Mouse (Mus musculus) kidney, postnatal 36 days (tissue): ENCODE results near the gene Hinfp.
"Not testable (repeated sequence)": the region's sequence is repeated elsewhere in the genome, so short reads cannot be mapped to it uniquely, and the experiment has no call there.

Experiments
- DNase-seq, 2 experiments: peaks; one replicate each; pipeline ENCODE4 v3.0.0; 2021 to 2022; ENCODE audit warnings: mixed read lengths in 2 of 2

Hinfp gene

DNA sequence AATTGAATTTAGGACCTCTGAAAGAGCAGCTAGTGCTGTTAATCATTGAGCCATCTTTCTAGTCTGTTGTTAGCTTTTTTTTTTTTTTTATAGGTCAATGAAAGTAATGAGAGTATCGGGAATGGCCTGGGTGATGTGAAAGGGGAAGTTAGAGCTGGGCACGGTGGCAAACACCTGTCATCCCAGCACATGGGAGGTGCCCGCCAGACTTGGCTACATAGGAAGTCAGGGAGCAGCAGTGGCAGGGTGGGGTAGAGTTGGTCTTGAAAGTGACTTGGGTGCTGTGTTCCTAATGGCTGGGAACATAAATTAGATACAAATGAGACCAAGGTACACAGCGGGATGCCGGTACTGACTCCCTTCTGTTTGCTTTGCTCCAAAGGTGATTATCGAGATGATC, 25.3 kb upstream of the Hinfp start:
- no peak for DNase-seq

DNA sequence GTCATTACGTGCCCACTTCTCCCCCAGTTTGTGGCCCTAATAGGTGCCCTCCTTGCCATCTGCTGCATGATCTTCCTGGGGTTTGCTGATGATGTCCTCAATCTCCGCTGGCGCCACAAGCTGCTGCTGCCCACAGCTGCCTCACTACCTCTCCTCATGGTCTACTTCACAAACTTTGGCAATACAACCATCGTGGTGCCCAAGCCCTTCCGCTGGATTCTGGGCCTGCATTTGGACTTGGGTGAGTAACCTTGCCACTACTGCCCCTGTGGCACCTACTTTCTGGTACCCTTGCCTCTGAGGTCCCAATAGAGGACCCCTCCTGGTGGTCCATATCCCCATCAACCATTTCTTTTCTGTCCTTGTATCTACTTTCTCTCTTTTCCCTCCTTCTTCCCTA, 22.5 kb upstream of the Hinfp start:
- DNase-seq, result no peak

DNA sequence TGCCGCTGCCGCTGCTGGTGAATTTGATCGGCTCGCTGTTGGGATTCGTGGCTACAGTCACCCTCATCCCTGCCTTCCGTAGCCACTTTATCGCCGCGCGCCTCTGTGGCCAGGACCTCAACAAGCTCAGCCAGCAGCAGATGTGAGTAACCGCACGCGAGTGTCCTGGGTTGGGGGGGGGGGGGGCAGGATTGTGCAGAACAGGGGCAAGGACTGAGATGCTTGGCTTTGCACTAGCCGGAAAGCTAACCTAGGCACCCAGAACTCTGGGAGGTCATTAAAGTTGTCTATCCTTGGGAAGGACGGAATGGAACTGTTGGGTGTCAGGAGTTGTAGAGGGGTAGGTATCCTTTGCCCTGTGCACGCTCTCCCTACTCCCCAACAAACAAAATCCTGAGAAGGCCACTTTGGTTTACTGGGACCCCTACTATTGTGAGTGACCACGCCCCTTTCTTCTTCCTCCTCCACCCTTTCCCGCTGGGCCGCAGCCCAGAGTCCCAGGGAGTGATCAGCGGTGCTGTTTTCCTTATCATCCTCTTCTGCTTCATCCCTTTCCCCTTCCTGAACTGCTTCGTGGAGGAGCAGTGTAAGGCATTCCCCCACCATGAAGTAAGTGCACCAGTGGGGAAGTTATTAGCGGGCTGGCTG, 21.7 kb upstream of the Hinfp start:
- DNase-seq, result peak in 1 of 2 experiments; percentile 57

DNA sequence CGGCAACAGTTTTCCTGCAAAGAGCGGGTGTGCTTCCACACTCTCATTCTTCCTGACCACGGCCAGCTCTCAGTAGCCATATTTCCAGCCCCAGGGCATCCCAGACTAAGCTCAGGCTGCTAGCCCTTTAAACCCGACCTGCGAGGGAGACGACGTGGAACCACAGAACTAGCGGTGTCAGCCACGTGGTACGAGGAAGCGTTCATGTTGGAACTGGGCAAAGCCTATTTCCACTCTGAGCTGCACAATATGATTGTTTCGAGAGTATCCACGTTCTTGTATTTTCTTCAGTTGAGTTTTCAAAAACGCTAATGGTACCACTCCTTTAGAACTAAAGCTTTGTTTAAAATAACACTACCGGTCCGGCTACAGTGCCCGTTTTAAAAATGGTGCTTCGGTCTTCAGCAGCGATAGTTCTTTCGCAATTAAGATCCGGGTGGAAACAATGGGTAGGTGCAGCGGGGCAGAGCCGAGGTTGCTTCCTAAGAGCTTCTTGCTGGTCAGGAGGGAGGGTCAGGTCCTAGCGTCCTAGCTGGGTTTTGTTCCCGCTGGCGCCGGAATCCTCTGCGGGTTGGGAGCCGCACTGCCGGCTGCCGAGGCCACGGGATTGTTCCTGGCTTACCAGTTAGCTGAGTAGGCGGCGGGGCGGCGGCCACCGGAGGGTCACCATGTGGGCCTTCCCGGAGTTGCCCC, 21.0 kb upstream of the Hinfp start:
- DNase-seq, result peak; percentile 90 to 95

DNA sequence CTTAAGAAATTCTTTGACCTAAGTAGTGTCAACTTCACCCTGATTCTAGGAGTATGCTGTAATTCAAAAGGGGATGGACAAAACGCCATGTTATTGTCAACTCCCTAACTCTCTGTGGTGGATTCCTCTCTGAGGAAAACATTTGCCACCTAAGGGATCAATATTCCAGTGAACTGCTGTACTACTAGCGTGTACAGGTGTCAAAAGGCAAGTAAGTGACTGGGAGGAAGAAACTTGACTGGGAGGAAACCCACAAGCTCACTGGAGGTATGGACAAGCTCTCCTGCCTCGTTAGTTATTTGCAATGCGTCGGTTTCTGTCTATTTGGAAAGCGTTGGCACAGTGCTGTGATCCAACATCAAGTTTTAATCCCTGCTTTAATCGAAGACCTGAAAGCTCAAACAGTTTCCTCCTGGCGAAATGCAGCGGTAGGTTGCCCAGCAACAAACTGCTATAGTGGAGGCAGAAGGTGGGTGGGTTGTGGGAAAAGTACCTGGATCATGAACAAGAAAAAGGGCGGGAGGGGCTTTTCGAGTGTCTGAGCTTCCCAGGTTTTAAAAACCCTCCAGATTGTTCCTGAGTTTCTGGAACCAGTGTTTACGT, 20.4 kb upstream of the Hinfp start, which contains the start of gene Dpagt1:
Gene Dpagt1, plus strand, starts transcription at position 252 of the 603 bp plus-strand sequence.
- DNase-seq, result no peak

DNA sequence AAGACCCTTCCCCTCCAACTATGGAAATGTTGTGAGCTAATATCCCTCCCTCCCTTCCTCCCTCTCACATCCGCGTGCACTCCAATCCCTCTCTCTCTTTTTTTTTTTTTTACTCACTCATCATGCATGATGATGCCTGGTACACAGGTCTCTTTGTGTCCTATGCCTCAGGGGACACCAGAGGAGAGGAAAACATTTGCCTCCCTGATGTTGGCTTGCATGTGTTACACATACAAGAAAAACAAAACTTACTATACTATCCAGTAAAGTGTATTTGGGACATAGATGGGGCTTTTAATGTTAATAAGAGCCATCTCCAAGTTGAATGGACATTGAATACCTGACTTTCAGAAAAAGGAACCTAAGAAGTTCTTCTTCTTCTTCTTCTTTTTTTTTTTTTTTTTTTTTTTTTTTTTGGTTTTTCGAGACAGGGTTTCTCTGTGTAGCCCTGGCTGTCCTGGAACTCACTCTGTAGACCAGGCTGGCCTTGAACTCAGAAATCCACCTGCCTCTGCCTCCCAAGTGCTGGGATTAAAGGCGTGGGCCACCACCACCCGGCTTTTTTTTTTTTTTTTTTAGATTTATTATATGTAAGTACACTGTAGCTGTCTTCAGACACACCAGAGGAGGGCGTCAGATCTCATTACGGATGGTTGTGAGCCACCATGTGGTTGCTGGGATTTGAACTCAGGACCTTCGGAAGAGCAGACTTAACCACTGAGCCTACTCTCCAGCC, 19.7 kb upstream of the Hinfp start:
- not testable (repeated sequence) for DNase-seq

DNA sequence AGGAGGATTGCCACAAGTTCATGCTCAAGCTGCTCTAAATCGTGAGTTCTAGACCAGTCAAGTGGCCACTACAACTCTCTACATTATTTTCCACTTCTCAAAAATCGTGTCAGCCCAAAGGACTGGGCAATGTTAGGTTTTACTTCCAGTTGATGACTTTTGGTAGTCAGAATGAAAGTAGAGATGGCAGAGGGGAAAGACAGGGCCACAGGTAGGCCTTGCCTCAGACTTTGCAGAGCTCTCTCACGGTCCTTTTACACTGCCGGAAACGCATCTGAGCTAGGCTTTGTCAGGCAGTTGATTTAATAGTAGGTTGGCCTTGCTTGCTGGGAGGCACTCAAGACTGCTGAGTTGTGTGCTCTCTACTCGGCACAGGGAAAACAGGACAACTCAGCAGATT, 18.7 kb upstream of the Hinfp start:
- DNase-seq, result no peak

DNA sequence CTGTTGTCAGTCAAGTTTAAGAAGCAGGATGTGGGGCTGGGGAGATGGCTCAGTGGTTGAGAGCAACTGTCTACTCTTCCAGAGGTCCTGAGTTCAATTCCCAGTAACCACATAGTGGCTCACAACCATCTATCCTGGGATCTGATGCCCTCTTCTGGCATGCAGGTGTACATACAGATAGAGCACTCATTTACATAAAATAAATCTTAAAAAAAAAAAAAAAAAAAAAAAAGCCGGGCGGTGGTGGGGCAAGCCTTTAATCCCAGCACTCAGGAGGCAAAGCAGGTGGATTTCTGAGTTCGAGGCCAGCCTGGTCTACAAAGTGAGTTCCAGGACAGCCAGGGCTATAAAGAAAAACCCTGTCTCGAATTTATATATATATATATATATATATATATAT, 18.2 kb upstream of the Hinfp start:
- DNase-seq, result not testable (repeated sequence)

DNA sequence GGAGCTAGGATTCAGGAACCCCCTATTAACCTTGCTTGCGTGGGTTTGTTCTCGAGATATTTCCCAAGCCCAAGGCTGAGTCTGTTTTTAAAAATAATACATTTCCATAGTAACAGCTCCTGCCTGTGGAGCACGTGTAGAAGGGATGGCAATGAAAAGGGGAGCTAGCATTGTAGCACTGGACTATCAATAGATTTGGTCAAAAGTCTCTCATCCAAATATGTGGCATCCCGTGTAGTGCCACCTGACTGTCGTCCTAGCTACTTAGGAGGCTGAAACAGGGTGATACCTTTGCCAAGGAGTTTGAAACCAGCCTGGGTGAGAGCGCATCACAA, 15.3 kb upstream of the Hinfp start:
- no peak for DNase-seq

DNA sequence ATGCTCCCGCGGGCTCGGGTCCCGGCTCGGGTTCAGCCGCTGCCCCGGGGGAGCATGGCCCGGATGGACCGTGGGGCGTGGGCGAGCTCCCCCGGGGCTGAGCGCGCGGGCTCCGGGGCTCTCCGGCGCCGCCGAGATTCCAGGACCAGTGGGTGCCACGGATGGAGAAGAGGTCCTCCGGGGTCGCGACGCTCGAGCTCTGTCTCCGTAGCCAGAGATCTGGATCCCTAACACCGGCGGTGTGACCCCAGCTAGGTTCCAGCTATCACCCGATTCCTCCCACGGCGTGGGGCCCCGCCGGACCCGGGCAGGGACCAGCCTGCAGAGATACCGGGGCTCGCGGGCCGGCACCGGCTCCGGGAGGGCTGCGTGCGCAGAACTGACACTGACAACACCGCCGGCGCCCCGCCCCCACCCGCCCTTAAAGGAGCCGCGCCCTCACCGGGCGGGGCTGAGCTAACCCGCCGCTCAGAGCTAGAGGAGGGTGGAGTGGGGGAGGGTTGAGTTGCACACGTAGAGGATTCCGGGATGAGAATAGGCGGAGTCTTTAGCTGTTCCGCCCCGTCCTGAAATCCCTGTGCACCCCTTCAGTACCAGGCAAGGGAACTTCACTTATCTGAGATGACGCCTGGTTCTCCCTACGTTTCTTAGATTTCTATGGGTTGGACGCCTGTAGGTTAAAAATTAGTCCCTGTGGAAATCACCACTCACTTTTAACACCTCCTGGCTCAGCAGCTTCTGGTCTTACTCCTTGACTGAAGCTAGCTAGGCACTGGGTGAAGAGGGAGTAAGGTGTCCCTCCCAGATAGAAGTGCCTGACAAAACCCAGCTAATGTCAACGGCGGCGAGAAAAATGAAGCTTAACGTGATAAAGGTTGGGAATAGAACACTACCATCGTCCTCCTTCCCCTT, 14.7 kb upstream of the Hinfp start, which contains the start of gene C2cd2l:
Gene C2cd2l, minus strand, starts transcription at position 399 of the 912 bp plus-strand sequence.
- DNase-seq, result peak; percentile 96 to 97

DNA sequence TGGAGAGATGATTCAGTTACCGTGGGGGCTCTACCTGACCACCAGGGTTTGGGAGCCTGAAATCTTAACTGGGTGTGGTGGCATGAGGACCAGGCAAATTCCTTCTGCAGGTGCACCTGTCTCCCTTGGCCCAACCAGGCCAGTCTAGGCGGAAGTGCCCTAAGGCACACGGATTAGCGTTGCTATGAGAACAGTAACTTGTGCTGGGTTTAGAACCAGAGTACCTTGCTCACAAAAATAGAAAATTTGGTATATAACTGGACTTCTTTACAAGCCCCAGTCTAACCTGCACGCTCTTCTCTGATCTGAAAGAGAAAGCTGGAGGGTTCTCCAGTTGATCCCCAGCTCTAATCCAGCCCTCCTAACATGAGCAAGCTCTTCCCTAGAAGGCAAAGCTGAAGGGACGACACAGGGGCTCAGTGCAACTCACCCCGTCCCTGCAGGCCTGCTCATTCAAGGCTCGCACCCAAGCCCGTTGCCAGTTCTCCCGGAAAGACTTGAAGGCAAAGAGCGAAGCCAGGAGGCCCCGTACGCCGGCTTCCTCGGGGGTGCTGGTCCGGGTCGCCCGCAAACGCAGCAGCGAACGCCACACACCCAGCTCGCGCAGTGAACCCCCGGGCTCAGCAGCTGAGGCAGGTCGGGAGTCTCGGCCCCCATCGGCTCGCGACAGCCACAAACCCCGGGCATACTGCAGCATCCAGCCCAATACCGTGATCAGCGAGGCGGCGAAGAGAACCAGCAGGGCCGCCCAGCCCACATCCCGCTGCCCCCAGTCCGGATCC, 13.8 kb upstream of the Hinfp start:
- peak in 1 of 2 experiments; percentile 52 for DNase-seq

DNA sequence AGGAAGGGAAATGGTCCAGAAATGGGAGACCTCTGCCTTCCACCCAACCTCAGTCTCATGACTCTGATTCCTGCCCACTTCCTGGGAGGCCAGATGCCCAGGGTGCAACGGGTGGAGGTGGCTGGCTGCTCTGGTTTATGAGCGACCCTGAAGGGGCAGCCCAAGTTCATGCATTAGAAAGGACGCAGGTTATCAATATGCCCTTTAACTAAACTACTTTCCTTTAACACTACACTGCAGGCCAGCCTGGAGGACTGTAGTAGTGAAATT, 13.3 kb upstream of the Hinfp start:
- DNase-seq, result peak; percentile 70 to 74

DNA sequence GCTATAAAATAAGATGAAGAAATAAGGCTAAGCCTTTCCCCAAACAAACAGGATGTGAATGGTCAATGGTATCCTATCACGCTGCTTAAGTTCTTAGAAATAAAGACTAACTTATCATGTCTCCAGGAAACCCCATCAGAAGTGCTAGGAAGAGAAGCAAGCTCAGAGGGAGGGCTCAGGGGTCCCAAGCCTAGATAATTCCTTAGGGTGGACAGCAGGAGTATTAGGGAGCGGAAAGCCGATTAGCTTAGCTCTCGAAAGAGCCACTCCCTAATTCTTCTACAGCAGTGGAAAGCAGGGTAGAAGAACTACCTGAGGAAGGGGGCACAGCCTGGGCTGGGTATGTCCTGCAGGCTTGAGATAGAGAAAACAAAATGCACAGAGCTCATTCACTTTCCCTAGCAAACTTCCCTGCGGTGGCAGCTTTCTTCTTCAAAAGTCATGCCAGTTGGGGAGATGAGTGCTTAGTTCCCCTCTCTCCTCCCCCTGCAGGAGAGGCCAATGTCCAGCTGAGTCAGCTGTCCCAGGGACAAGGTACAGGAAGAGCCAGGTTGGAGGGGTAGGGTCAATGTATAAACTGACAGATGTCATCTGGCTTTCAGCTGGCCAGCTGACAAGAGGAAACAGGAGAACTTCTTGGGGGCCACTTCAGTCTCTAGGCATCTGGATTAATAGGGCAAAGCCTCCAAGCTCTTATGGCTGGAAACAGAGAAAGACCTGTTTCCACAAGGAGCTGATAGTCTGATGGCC, 12.8 kb upstream of the Hinfp start:
- DNase-seq, result peak; percentile 79 to 83

DNA sequence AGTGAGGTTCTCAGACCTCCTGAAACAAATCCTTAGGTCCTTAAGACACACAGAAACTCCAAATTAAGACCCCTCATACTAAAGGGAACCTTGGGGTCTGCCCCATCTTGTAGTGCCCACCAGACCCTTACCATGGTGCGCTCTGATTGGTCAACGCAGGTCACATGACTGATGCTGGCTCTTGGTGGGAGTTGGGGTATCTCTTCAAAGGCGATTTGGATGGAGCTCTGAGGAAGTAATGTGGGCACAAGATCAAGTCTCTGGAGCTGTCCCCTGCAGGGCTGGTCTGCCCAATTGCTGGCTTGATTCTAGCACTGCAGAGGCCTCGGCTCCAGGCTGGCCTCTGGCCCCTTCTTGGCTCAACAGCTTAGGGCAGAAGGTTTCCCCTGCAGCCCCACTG, 12.0 kb upstream of the Hinfp start:
- peak in 1 of 2 experiments; percentile 36 for DNase-seq

DNA sequence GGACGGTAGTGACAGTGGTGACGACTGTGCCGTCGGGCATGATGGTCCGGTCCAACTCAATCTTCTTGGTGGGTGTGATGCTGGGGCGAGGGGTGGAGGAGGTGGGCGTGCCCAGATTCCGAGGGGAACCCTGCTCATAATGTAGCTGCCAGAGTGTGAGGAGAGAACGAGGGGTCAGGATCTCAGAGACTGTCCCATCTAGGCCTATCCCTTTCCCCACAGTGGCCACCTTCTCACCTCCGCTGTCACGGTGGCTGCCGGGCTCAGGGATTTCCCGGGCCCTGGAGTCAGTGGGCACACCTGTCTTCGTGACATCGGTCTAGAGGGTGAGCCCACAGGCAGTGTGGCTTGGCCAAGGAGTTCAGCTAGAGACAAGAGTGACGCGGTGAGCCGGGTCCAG, 9.4 kb upstream of the Hinfp start:
- DNase-seq, result no peak

DNA sequence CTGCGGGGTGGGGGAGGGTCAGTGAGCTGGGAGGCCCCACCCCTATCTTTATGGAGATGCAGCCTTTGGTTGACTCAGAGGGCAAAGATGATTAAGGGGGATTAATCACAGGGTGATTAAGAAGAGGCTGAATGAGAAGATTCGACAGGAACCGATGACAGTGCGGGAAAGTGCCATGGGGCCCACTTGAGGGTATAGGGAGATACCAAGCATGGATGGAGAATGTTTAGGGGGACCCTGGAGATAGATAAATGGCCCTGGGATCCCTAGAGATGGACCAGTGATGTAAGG, 8.7 kb upstream of the Hinfp start:
- DNase-seq, result no peak

DNA sequence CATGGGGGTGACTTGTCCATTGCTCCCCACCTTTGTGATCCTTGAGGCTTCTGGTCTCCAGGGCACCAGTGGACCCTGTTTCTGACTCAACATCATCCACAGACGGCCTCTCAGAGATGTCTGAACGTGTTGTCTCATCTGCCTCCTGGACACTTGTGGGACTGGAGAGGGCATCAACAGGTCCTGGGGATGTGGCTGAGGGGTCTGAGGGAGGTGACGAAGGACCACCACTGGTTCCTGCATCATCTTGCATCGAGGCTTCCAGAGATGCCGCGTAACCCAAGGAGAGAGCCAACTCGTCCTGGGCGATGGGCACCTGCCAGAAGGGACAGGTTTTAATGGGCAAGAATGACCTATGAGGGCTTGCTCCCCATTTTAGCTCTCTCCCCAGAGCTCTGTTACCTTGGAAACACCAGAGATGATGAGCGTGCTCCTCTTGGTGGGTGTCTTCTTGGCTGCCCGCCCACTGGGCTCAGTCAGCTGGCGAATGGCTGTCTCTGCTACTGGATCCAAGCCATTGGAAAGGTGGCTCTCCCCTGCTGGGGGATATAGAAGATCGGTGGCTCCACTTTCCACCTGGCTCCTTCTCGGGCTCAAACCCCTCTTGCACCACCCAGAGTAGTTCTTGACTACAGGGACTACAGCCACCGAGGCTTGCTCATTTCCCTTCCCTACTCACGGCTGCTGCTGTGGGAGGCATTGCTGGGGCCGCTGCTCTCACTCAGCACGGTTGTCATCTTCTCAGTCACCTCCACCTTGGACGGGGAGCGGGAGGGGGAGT, 8.2 kb upstream of the Hinfp start:
- no peak for DNase-seq

DNA sequence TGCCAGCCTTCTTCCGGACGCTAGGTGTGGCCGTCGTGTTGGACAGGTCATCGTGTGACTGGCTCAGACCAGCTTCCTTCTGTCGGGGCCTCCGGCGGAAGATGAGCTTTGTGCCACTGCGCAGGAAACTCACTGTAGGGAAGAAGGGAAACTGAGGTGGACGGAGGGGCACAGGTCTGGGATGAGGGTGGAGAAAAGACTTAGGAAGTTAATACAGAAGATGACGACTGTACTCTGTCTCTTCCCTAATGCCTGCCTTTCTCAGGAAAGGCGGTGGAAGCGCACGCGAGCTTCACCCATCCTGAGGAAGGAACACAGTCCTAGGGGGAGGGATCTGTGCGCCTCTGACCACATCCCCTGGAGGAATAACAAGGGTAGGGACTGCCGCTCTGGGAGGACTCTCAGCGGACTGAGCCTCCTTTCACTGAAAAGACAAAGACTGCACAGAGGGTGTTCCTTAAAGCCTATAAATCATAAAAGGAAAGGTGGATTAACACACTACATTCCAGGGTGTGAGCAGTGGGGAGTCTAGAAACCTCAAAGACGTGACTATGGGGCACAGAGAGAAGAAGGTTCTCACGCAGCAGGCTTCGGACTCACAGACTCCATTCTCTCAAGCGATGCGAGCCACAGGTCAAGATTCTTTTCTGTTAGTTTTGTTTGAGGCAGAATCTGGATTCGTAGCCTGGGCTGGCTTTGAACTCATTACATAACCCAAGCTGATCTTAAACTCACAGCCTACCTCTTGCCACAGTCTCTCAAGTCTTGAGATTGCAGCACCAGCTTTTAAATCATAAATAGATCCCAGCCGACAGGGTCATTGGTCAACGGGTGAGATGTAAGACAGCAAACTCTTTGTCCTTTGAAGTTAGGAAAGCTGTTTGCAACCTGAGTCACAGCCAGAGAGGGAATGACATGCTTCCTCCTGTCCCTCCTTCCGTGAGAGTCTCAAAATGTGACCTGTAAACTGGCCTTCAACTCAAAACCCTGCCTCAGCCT, 6.0 kb upstream of the Hinfp start:
- DNase-seq, result peak; percentile 63 to 74

DNA sequence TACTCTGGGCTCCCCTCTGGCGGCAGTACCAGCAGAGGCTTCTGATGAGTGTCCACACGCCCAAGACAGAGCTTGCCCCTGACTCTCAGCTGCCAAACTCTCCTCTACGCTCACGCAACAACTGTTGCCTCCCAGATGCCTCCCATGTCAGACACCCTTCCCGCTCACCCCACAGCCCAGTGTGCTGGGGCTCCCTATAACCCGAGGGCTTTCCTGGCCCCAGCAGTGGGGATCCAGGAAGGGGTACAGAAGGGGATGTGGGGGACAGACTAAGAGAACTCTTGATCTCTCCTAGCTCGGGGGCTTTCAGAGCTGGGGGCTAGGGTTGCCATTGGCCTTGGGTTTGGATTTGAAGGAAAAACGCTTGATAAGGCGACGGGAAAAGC, 5.3 kb upstream of the Hinfp start:
- no peak for DNase-seq
